Mouse (Mus musculus) heart, adult 11 months (tissue): ENCODE data around the gene Dusp7.

Experiments
- DNase-seq: peaks from one replicate; pipeline ENCODE4 v3.0.0; 2022

Gene Dusp7

DNA sequence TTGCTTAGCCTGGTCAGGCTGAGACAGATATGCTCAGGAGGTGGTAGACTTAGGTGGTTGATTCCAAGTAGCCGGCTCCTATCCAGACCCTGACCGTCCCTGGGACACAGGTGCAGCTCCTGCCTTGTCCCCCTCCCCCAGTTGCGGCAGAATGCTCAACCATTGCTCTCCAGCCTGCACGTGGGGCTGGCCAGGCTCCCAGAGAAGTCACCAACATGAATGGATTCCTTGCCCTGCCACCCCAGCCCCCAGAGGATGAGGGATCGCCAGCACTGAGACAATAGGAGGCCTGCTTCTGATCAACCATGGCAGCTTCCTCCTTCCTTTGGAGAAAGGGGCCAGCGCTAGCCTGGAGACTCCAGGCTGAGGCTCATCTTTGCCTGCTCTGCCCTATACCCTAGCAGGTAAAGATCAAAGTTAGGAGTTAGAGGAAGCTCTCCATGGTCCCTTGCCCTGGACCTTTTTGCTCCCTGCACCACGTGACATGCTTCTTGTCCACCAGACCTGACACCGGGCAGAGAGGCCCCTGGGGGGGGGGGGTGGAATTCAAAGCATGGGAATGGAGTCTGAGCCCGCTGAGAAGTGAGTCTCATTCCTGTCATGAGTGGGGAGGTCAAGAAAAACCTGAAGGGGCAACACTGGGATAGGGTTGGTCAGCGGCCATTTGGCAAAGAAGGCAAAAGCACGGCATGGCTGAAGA, 24.5 kb downstream of the Dusp7 start:
- no peak for DNase-seq

- DNase-seq = no peak
Measured at GRCm38 (mm10) chr9:106393548-106393947, 25.1 kb downstream of the Dusp7 start.

- DNase-seq = no peak
Measured at GRCm38 (mm10) chr9:106394649-106395602, 26.5 kb downstream of the Dusp7 start.

DNA sequence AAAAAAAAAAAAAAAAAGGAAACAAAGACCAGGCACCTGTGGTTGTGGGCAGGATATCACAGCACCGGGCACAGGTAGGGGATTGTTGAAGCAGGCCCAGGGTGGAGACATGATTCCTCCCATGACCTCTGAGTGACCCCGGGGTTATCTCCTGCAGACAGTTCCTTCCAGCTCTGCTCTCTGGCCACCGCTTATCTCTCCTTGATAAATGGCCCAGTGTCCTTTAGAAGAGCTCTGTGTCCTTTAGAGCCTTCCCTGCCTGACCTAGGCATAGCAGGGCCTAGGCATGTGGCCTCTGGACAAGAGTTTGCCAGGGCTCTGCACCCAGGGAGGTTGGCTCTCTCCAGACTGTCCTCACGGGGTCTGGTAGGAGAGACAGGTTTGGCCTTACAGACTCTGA, 29.3 kb downstream of the Dusp7 start:
- no peak for DNase-seq

- DNase-seq = no peak
Measured at GRCm38 (mm10) chr9:106398667-106399311, 30.4 kb downstream of the Dusp7 start.

GRCm38 (mm10) chr9:106399808-106400207, 31.4 kb downstream of the Dusp7 start:
- no peak for DNase-seq

DNA sequence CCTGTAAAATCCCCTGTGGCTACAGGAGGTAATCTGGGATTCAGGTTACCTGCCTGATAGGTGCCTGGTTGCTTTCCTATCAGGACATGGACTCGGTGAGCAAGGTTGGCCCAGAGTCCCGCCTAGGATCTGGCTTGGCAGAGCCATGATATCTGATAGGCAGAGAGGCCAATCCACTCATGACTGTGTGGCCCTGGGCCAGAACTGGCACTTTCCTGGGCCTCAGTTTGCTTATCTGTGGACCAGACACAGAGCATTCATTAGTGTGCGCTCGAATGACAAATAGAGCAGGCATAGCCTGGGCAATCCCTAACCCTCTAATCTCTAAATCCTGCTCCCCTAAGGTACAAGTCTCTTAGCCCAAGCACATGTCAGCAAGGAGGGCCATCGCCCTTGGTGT, 33.7 kb downstream of the Dusp7 start:
- DNase-seq = no peak

GRCm38 (mm10) chr9:106402607-106403375, 34.4 kb downstream of the Dusp7 start:
- DNase-seq = no peak

DNA sequence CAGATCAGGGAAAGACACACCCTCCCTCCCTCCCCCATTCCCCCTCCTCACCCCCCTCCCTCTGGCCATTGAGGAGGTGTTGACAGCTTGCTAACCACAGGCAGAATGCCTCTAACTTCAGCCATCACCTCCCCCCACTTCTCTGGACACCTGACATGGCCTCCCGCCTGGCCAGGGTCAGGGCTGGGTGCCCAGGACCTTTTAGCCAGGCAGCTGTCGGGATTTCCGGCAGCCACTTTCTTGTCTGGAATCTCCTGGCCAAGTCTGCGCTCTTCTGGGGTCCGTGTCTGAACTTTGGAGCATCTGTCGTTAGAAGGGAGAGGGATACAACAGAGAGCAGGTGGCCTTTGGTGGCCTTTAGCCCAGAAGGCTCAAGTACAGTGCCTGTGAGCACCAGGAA, 36.8 kb downstream of the Dusp7 start:
- peak; percentile 98 for DNase-seq

DNA sequence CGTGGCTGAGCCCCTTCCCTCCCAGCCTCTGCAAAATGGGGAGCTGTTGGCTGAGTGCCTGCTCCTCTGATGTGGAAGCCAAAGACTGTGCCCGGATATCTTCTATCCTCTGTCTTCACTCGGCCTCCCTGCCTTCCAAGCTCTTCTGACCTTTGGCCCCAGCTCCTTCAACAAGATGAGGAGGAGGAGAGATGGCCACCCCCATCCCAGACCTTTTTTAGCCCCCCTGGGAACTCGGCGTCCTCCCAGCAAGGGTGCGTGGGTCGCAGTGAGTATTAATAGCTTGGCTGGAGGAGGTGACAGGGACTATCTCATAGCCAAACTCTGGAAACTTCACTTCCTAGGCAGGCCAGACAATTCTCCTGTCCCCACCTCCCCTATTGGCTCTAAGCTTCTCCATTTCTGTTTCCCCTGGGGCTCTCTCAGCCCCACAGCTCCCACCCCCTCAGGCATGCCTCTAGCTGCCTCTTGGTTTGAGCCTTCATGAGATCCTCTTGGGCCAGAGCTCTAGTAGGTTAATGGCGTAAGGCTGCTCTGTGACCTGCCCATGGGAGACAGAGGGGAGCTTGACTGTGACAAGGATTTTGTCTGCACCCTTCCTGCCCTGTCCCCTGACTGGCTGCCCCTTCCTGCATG, 38.1 kb downstream of the Dusp7 start:
- peak; percentile 98 for DNase-seq

GRCm38 (mm10) chr9:106409096-106409495, 40.7 kb downstream of the Dusp7 start:
- no peak for DNase-seq

DNA sequence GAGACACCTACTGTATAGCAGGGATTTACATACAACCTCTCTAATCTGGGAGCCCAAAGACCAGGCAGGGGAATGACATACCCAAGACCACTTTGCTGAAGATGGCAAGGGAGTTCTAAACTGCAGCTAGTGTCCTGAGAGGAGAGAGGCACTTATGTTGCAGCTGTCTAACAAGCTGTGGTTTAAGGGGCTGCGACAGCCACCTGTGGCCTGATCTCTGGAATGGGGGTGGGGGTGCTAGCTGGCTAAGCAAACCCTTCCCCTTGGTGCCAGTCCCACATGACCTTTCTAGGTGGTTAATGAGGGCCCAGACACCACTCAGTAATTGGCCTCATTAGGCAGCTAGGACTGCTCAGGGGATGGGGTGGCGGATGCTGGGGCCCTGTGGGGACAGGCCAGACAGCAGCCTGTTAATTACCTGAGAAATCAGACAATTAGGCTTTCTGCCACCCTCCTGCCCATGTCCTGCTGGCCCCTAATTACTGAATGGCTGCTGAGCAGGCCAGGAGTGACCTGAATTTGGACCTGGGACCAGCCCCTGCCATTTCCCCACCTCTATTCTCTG, 41.7 kb downstream of the Dusp7 start:
- no peak for DNase-seq

- peak; percentile 95 for DNase-seq
Measured at GRCm38 (mm10) chr9:106411091-106411594, 42.7 kb downstream of the Dusp7 start.

DNA sequence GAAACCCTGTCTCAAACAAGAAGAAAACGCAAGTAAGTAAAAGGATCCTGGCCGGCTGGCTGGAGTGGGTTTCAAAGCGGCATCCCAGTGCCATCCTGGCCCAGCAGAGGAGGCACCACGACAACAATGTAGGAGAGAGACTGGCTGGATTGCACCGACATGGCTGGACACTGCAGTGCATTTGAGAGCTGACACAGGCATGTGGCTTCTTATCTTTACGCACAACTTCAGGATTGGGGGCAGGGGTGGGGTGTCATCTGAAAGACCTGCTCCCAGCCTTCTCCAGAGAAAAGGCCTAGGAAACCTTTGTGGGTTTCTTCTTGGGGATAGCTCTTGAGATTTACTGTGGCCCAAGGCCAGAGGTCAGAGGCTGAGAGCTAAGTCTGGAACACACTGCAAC, 43.3 kb downstream of the Dusp7 start:
- DNase-seq = no peak

GRCm38 (mm10) chr9:106412210-106412609, 43.8 kb downstream of the Dusp7 start:
- no peak for DNase-seq

- DNase-seq = no peak
Measured at GRCm38 (mm10) chr9:106413606-106414005, 45.2 kb downstream of the Dusp7 start.

DNA sequence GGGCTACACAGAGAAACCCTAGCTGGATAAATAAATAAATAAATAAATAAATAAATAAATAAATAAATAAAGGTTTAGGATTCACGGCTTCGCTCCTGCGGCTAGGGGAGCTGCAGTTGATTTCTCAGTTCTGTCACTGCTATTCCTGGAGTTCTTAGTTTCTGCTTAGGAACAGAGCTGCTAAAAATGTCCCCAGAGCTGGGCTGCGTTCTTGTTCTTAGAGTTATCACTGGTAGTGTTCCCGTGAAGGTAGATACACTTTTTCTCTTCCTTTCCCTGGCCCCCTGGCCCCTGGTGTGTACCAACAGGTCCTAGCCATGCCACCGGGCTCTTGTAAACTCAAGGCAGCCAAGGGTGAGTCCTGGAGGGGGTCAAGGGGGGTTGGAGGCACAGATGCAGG, 48.4 kb downstream of the Dusp7 start:
- no peak for DNase-seq

GRCm38 (mm10) chr9:106417841-106418625, 49.6 kb downstream of the Dusp7 start:
- DNase-seq = peak; percentile 99

DNA sequence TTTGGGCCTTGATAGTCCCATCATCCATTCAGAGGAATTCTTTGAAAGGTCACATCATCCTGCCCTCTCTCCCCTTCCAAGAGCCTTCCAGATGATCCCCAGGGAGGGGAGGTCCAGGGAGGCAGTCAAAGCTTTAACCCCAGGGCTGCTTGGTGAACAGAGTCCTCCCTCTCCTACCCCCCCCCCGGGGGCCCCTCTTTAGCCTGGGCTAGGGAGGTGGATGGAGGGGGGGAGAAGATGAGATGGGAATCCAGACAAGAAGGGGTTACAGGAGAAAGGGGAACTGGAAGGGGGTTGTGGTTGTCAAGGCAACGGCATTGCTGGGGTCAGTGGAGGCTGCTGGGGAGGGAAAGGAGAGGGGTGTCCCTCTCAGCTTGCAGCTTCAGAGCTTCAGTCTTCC, 52.2 kb downstream of the Dusp7 start:
- peak; percentile 89 for DNase-seq

- no peak for DNase-seq
Measured at GRCm38 (mm10) chr9:106421033-106421864, 52.8 kb downstream of the Dusp7 start.
